Mouse (Mus musculus) cerebellum, adult 2 months (tissue): ENCODE data around the gene Map4. TPM values are rescaled to one million over a fixed set of nuclear protein-coding genes. Genes with fewer than 3 reads are reported as not detected.

ENCODE experiments used
- DNase-seq, 2 experiments: peaks; one replicate each; pipeline ENCODE4 v3.0.0; 2021
- H3K27ac ChIP-seq: fragments of 200-500 bp; 2 replicates; pipeline ENCODE4 v1.5.1; 2012; ENCODE audit warnings: low read length, control low read depth, inconsistent platforms; ENCODE audit not compliant: insufficient read depth
- H3K27me3 ChIP-seq: fragments of 200-500 bp; 2 replicates; pipeline ENCODE4 v1.6.1; 2012; ENCODE audit warnings: inconsistent platforms, mild to moderate bottlenecking, low read length, moderate library complexity; ENCODE audit not compliant: control insufficient read depth, insufficient read depth
- H3K4me1 ChIP-seq: fragments of 200-500 bp; 2 replicates; pipeline ENCODE4 v1.6.1; 2011; ENCODE audit warnings: low read length; ENCODE audit not compliant: control insufficient read depth, insufficient read depth
- H3K4me3 ChIP-seq: fragments of 200-500 bp; replicated peaks from 2 replicates; pipeline ENCODE3; 2011; ENCODE audit warnings: mild to moderate bottlenecking, low read depth, low read length, control low read depth; ENCODE audit not compliant: insufficient read depth
- CTCF ChIP-seq: fragments of 200-500 bp; IDR thresholded peaks from 2 replicates; pipeline ENCODE4 v1.5.1; 2011; ENCODE audit warnings: low read depth, mild to moderate bottlenecking, control low read depth, low read length, moderate library complexity, borderline replicate concordance; ENCODE audit not compliant: insufficient read depth
- POLR2A ChIP-seq: fragments of 200-500 bp; IDR thresholded peaks from 2 replicates; pipeline ENCODE4 v1.6.1; 2011; ENCODE audit warnings: low read length, control low read depth, borderline replicate concordance; ENCODE audit not compliant: insufficient read depth
- WGBS: fragments of 180-500 bp; shearing (Covaris S2); methylation state at CpG from one replicate; pipeline ENCODE4 v1.1.7; 2018; 5-methylcytosine and 5-hydroxymethylcytosine counted together
- polyA plus RNA-seq: library from polyadenylated mRNA; depleted of rRNA; stranded (reverse); fragments of >200 nt; gene quantifications from 2 replicates; pipeline ENCODE4 v1.2.3, GENCODE M21; 2012

Map4 gene
- polyA plus RNA-seq, 1 experiment = 576 TPM

- no peak for TF ChIP-seq CTCF
- TF ChIP-seq POLR2A = no peak
- Histone ChIP-seq H3K27me3 (no peaks in the 10 kb centered on the region), H3K4me1 (no peaks in the 10 kb centered on the region), H3K4me3 (no peak overlapping the region), H3K27ac (no peak overlapping the region)
- WGBS = 66% methylated on average over 8 of the region's 8 CpGs
- DNase-seq = no peak
Observed at GRCm38 (mm10) chr9:110037895-110038294, 106.6 kb downstream of the Map4 start.

GRCm38 (mm10) chr9:110038485-110038884 is 107.2 kb downstream of the Map4 start:
- 79% methylated on average over 2 of the region's 2 CpGs for WGBS
- TF ChIP-seq POLR2A (no peak), CTCF (no peak)

DNA sequence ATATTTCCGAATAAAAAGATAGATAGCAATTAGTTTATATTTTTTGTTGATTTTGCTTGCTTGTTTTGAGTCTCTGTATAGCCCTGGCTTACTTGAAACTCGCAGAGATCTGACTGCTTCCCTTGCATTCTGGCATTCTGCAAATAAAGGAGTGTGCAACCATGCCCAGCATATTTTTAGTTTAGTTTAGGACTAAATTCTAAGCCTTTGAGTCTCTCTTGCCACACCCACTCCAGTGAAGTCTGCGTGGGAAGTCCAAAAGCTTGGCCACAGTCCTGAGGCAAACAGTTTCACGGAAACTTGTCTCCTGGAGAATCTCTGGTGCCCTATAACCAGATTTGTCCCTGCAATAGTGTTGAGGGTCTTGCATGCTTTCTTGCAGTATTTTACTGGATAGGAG is 113.1 kb downstream of the Map4 start:
- 83% methylated on average over 4 of the region's 4 CpGs for WGBS

More at GRCm38 (mm10) chr9:110038485-110038884, 107.2 kb downstream of the Map4 start:
- H3K4me3 ChIP-seq = no peak overlapping the region
- no peak for DNase-seq
- no peaks in the 10 kb centered on the region for H3K4me1 ChIP-seq
- H3K27ac ChIP-seq = no peak overlapping the region
- H3K27me3 ChIP-seq = no peaks in the 10 kb centered on the region

GRCm38 (mm10) chr9:110045763-110046377 is 114.6 kb downstream of the Map4 start:
- Histone ChIP-seq H3K27me3 (no peaks in the 10 kb centered on the region), H3K27ac (no peak overlapping the region), H3K4me1 (no peaks in the 10 kb centered on the region), H3K4me3 (no peak overlapping the region)
- no peak for DNase-seq
- no peak for TF ChIP-seq POLR2A
- no peak for TF ChIP-seq CTCF

More for the DNA sequence above, 113.1 kb downstream of the Map4 start:
- no peak overlapping the region for H3K4me3 ChIP-seq
- no peak for DNase-seq
- no peaks in the 10 kb centered on the region for H3K27me3 ChIP-seq
- no peak for TF ChIP-seq CTCF
- TF ChIP-seq POLR2A = no peak
- no peaks in the 10 kb centered on the region for H3K4me1 ChIP-seq
- H3K27ac ChIP-seq = no peak overlapping the region

DNA sequence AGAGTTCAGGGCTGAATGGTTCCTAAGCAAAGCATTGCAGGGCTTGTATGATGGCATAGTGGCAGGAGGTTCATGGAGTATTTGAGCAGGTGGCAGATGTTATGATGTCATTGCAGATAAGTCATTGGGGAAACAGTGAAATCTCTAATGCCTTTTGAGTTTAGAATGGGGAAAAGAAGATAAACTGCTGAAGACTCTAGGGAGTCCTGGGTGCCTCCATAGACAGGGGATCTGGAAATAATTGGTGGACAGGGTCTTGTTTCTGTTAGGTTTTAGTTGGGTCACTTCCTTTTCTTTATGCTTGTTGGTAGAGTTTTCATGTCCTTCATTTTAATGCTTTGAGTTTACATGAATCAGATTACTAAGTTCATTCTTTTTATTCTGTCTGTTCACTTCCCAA is 116.0 kb downstream of the Map4 start:
- TF ChIP-seq CTCF (no peak), POLR2A (no peak)
- Histone ChIP-seq H3K4me1 (0 out of 2 replicates have a peak, but pooled peaks cover 2% of the 10 kb centered on the region), H3K27me3 (no peaks in the 10 kb centered on the region), H3K27ac (no peak overlapping the region), H3K4me3 (no peak overlapping the region)
- no peak for DNase-seq

DNA sequence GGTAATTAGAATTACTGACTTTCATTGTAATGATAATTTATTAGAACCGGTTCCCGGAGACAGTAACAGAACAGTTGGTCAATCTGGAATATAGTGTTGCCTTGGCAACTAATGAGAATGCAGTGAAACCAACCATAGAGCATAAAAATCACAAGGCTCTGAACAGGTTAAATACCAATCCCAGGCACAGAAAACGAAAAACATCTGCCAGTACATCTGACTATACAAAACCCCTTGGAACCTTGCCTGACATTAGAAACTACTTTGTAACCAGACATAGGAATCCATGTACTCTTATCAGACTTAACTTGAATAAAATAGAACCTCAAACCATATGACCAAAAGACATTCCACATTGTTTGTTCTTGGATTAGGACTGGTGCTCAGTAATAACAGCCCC is 116.6 kb downstream of the Map4 start:
- Histone ChIP-seq H3K4me3 (no peak overlapping the region), H3K27me3 (no peaks in the 10 kb centered on the region), H3K4me1 (0 out of 2 replicates have a peak, but pooled peaks cover 2% of the 10 kb centered on the region), H3K27ac (no peak overlapping the region)
- DNase-seq = no peak
- WGBS = 29% methylated on average over 3 of the region's 3 CpGs
- TF ChIP-seq POLR2A (no peak), CTCF (no peak)

GRCm38 (mm10) chr9:110051184-110051583 is 119.9 kb downstream of the Map4 start:
- peak in 1 of 2 experiments; percentile 28 for DNase-seq
- no peaks in the 10 kb centered on the region for H3K27me3 ChIP-seq
- TF ChIP-seq CTCF (no peak), POLR2A (no peak)
- H3K27ac ChIP-seq = peak overlapping the region; percentile 3; the same call in 1 of the 2 replicates
- H3K4me1 ChIP-seq = peaks cover 2% of the 10 kb centered on the region; the same call in 1 of the 2 replicates
- H3K4me3 ChIP-seq = no peak overlapping the region

DNA sequence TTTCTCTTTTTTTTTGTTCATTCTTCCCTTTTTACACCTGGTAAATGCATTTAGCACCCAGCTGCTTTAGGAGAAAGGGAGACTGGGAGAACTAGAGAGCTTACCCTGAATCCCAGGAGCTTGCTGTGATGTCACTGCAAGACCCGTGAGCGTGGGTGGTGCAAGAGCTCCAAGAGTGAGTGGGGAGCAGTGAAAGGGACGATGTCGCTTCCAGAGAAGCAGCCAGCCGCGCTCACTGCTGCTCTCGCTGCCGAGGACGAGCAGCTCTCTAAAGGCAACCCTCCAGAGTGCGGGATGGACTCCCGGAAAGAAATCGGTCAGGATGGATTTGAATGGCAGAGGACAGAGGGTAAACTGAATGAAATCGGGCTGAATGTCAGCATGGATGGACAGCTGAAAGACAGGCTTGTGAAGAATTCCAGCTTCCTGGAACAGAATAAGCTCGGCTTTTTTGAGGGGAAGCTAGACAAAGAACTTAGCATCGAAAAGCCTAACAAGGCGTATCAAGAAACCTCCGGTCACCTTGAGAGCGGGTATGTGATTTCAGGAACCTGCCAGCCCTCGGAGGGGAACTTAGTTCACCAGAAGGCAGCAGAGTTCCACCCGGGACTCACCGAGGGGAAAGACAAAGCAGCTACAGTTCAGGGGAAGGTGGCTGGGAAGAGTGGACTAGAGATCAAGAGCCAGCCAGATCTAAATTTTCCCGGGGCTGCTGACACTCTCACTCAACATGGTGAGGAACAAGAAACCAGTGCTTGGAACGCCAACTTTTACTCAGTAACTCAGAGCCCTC is 120.8 kb downstream of the Map4 start:
- H3K27ac ChIP-seq = peak overlapping the region; percentile 92
- peak; percentile 85 to 88 for DNase-seq
- peaks cover 2% of the 10 kb centered on the region; the same call in 1 of the 2 replicates for H3K4me1 ChIP-seq
- TF ChIP-seq CTCF (no peak), POLR2A (peak; percentile 95)
- whole genome bisulfite sequencing = 1% methylated on average over 23 of the region's 23 CpGs
- no peaks in the 10 kb centered on the region for H3K27me3 ChIP-seq
- peak overlapping the region; percentile 98 for H3K4me3 ChIP-seq
